In the genomic region with DNA sequence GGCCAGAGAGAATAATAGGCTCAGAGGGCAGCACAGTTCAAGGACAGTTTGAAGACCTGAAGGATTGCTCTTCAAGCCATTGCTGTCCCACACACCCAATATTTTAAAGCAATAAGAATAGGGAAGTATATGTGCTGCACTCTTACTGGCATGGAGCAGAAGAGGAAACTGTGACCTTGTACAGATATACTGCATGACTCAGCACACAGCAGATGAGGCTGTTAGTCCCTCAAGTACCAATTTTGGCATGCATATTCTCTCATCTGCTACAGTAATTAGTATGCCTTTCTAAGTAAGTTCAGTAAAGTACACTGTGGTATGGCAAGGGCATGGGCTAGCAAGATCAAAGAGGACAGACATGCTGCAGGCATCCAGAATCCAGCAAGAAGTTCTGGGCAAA, we compare ENCODE assay signal across 22 mouse cellular contexts.
DNase-seq lines count a peak whose midpoint lies in the region; ATAC-seq and TF ChIP-seq lines count a peak whose summit lies in the region.
"Had no signal": no experiment of that assay in that cellular context is flagged by ENCODE, and none has a peak within 500 bp of the region (broad histone marks: within the 10 kb centered on the region; RNA-seq: fewer than 3 reads in every experiment).

No protein-coding gene starts in this region.

- no peak overlapping the region for H3K27ac ChIP-seq in ES-E14 (ENCODE audit: insufficient read depth, low read depth, low read length, poor library complexity, severe bottlenecking)
- H3K27ac ChIP-seq: embryonic facial prominence, embryonic 10.5 days; forebrain, embryonic 13.5 days; hindbrain, postnatal 0 days; limb, embryonic 13.5 days; neural tube, embryonic 12.5 days had no signal

- peak; percentile 100 for ATAC-seq in megakaryocyte progenitor cell, adult 5-6 weeks (replicated peaks; ENCODE audit: poor library complexity)
- ATAC-seq: forebrain, embryonic 13.5 days; hindbrain, postnatal 0 days; midbrain, embryonic 16.5 days had no signal

- in situ Hi-C loops in ES-E14 (cut with MboI; ENCODE audit: low sequenced_read_pairs in 2 of 2, unreplicated experiment in 2 of 2), result no loop called here

- H3K4me1 ChIP-seq in ES-E14 (ENCODE audit: control insufficient read depth in 2 of 2, insufficient read depth in 2 of 2, low read length in 2 of 2, poor library complexity in 1 of 2), result no peaks in the 10 kb centered on the region
- H3K4me1 ChIP-seq: embryonic facial prominence, embryonic 10.5 days; forebrain, embryonic 13.5 days; heart, embryonic 12.5 days; limb, embryonic 13.5 days; neural tube, embryonic 12.5 days had no signal

- H3K9me3 ChIP-seq in ES-E14 (ENCODE audit: control insufficient read depth, insufficient read depth, low read depth, low read length), result no peaks in the 10 kb centered on the region
- H3K9me3 ChIP-seq: embryonic facial prominence, embryonic 10.5 days; forebrain, embryonic 13.5 days; heart, embryonic 12.5 days; limb, embryonic 13.5 days; neural tube, embryonic 12.5 days had no signal

- H3K9ac ChIP-seq in ES-E14 (ENCODE audit: insufficient read depth, low read depth, low read length, poor library complexity, severe bottlenecking), result no peak overlapping the region
- H3K9ac ChIP-seq: forebrain, embryonic 13.5 days; heart, embryonic 12.5 days; limb, embryonic 13.5 days; neural tube, embryonic 12.5 days had no signal

- peak; percentile 49 for DNase-seq in heart, adult 11 months
- no peak for DNase-seq in heart, postnatal 36 days
- DNase-seq in ES-E14 (ENCODE audit: low read depth, low spot score), result no peak
- DNase-seq in brain, adult 2 months (ENCODE audit: low read depth, low spot score), result peak; percentile 25
- DNase-seq in kidney, postnatal 25 days, result no peak
- no peak for DNase-seq in urinary bladder, postnatal 36 days (ENCODE audit: low spot score in 2 of 2)
- DNase-seq: cerebellum, postnatal 25 days; gastrocnemius, postnatal 36 days; kidney, adult 11 months; kidney, postnatal 10 days; lung, adult 2 months; lung, postnatal 36 days; right cerebral cortex, postnatal 14 days; thymus, postnatal 25 days had no signal

- H3K4me3 ChIP-seq in ES-E14 (ENCODE audit: insufficient read depth in 1 of 2, low read depth in 1 of 2, low read length in 2 of 2, poor library complexity in 1 of 2, severe bottlenecking in 1 of 2), result no peak overlapping the region
- H3K4me3 ChIP-seq: embryonic facial prominence, embryonic 10.5 days; forebrain, embryonic 13.5 days; heart, embryonic 12.5 days; limb, embryonic 13.5 days; neural tube, embryonic 12.5 days had no signal

- no peaks in the 10 kb centered on the region for H3K36me3 ChIP-seq in ES-E14 (ENCODE audit: control insufficient read depth, insufficient read depth, low read length, poor library complexity, severe bottlenecking)
- H3K36me3 ChIP-seq: embryonic facial prominence, embryonic 10.5 days; heart, embryonic 12.5 days; limb, embryonic 13.5 days; neural tube, embryonic 12.5 days had no signal

- intact Hi-C loops in heart, postnatal 36 days (cut with DNase I), result no loop called here

TF ChIP-seq in ES-E14, 5 proteins besides CTCF, POLR2A, EP300 and RAD21:
- 0 out of 2 replicates have a peak, but pooled peaks have one; percentile 33 for TF ChIP-seq MAFK (IDR thresholded peaks at IDR 0.05; ENCODE audit: insufficient read depth, low read depth, low read length)
- no peak for TF ChIP-seq ZC3H11A (IDR thresholded peaks at IDR 0.05; ENCODE audit: borderline replicate concordance, low read depth, low read length)

Comparison
In these comparisons a context has a peak if more than half of its experiments do, and no peak if none do; other contexts are left out.
1. DNase-seq: peak in heart, adult 11 months (single experiment) and brain, adult 2 months (single experiment); none in heart, postnatal 36 days (0 of 2), ES-E14 (single experiment), kidney, postnatal 25 days (0 of 2) and urinary bladder, postnatal 36 days (0 of 2).